Mouse (Mus musculus): ENCODE measurements around the gene Rab37. TPM values are rescaled to one million over a fixed set of nuclear protein-coding genes. Genes with fewer than 3 reads are reported as not detected.

Gene Rab37
- polyA plus RNA-seq, 1 experiment = 0.02 TPM

DNA sequence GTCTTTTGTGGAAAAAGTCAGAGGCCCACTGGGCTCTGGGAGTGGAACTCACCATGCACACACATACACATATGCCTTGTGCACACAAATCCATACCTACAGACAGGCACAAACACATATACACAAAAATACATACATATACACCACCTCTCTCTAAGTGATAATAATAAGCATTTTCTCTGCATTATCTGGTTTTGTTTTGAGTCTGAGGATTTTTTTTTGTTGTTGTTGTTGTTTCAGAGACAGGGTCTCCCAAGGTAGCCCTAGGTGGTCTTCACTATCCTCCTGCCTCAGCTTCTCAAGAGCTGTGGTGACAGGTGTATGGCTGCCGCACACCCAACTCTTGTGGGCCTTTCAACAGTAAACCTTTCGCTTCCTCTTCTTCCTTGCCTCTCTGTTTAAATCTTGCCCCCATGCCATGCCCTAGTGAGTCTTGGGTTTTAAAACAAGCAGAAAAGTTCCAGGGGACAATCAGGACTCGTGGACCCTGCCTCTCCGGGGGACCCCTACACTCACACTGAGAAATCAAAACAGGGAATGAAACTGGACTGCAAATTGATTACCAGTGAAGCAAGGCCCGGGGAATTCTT lies 8.9 kb downstream of the Rab37 start:
- no peak overlapping the region for H3K4me2 ChIP-seq (ENCODE audit: low read depth)
- no peaks in the 10 kb centered on the region for H3K79me2 ChIP-seq (ENCODE audit: control insufficient read depth, insufficient read depth)
- no peak for TF ChIP-seq POLR2A (IDR thresholded peaks at IDR 0.05; ENCODE audit: insufficient read length, low read depth)
- no peak for TF ChIP-seq E2F4 (IDR thresholded peaks at IDR 0.05; ENCODE audit: insufficient read depth)
- TF ChIP-seq USF1 (IDR thresholded peaks at IDR 0.05; ENCODE audit: low read depth) = no peak
- no peak for TF ChIP-seq TCF12 (IDR thresholded peaks at IDR 0.05; ENCODE audit: insufficient read depth, poor library complexity, severe bottlenecking)
- no peak for TF ChIP-seq POLR2AphosphoS2 (IDR thresholded peaks at IDR 0.05; ENCODE audit: insufficient read length, low read depth)
- no peak for TF ChIP-seq CEBPB (IDR thresholded peaks at IDR 0.05; ENCODE audit: insufficient read depth, poor library complexity, severe bottlenecking)
- TF ChIP-seq SRF (IDR thresholded peaks at IDR 0.05; ENCODE audit: control insufficient read depth, insufficient read length, low read depth) = no peak
- TF ChIP-seq REST (IDR thresholded peaks at IDR 0.05; ENCODE audit: insufficient read depth, insufficient read length) = no peak
- no peak for TF ChIP-seq MAX (IDR thresholded peaks at IDR 0.05; ENCODE audit: low read depth)
- no peak for TF ChIP-seq TCF3 (IDR thresholded peaks at IDR 0.05; ENCODE audit: insufficient read length, low read depth)
- no peak for TF ChIP-seq MYOD1 (IDR thresholded peaks at IDR 0.05; ENCODE audit: control insufficient read depth in 1 of 3, insufficient read length in 2 of 3, low read depth in 2 of 3)
- TF ChIP-seq MYOG (IDR thresholded peaks at IDR 0.05; ENCODE audit: control insufficient read depth in 1 of 3, insufficient read depth in 1 of 3, insufficient read length in 2 of 3, low read depth in 2 of 3) = no peak

DNA sequence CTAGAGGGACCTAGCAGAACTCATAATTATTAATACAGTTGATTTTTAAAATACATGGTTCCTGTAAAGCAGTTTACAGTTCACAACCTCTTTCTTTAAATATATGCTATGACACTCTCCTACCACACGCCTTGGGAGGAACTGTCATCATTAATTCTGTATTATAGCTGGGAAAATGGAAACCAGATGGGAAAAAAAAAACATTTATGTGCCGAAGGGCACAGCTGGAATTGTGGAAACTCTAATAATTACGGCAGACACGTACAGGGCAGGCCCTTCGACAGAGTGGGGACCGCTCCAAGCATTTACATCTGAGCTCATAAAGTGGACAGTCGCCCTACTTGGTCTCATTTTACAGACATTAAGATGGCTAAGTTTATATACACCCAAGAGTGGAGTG lies 9.5 kb downstream of the Rab37 start:
- H3K27me3 ChIP-seq (ENCODE audit: control insufficient read depth, insufficient read depth, insufficient read length) = no peaks in the 10 kb centered on the region
- H3K4me2 ChIP-seq (ENCODE audit: low read depth) = no peak overlapping the region
- H3K36me3 ChIP-seq (ENCODE audit: control insufficient read depth, insufficient read depth) = no peaks in the 10 kb centered on the region
- H3ac ChIP-seq (ENCODE audit: control insufficient read depth, insufficient read length) = no peak overlapping the region
- TF ChIP-seq USF1 (IDR thresholded peaks at IDR 0.05; ENCODE audit: low read depth) (no peak), MAX (IDR thresholded peaks at IDR 0.05; ENCODE audit: low read depth) (no peak), MYOD1 (IDR thresholded peaks at IDR 0.05; ENCODE audit: control insufficient read depth in 1 of 3, insufficient read length in 2 of 3, low read depth in 2 of 3) (no peak), E2F4 (IDR thresholded peaks at IDR 0.05; ENCODE audit: insufficient read depth) (no peak), REST (IDR thresholded peaks at IDR 0.05; ENCODE audit: insufficient read depth, insufficient read length) (no peak), TCF3 (IDR thresholded peaks at IDR 0.05; ENCODE audit: insufficient read length, low read depth) (no peak), POLR2AphosphoS2 (IDR thresholded peaks at IDR 0.05; ENCODE audit: insufficient read length, low read depth) (no peak), SRF (IDR thresholded peaks at IDR 0.05; ENCODE audit: control insufficient read depth, insufficient read length, low read depth) (no peak), MYOG (IDR thresholded peaks at IDR 0.05; ENCODE audit: control insufficient read depth in 1 of 3, insufficient read depth in 1 of 3, insufficient read length in 2 of 3, low read depth in 2 of 3) (no peak), CEBPB (IDR thresholded peaks at IDR 0.05; ENCODE audit: insufficient read depth, poor library complexity, severe bottlenecking) (no peak), POLR2A (IDR thresholded peaks at IDR 0.05; ENCODE audit: insufficient read length, low read depth) (no peak), TCF12 (IDR thresholded peaks at IDR 0.05; ENCODE audit: insufficient read depth, poor library complexity, severe bottlenecking) (no peak)
- H3K79me2 ChIP-seq (ENCODE audit: control insufficient read depth, insufficient read depth) = no peaks in the 10 kb centered on the region
- H3K4me3 ChIP-seq = no peak overlapping the region

More for the DNA sequence above, 8.9 kb downstream of the Rab37 start:
- Histone ChIP-seq H3K36me3 (ENCODE audit: control insufficient read depth, insufficient read depth) (no peaks in the 10 kb centered on the region), H3ac (ENCODE audit: control insufficient read depth, insufficient read length) (no peak overlapping the region), H3K27me3 (ENCODE audit: control insufficient read depth, insufficient read depth, insufficient read length) (no peaks in the 10 kb centered on the region), H3K4me3 (no peak overlapping the region)

DNA sequence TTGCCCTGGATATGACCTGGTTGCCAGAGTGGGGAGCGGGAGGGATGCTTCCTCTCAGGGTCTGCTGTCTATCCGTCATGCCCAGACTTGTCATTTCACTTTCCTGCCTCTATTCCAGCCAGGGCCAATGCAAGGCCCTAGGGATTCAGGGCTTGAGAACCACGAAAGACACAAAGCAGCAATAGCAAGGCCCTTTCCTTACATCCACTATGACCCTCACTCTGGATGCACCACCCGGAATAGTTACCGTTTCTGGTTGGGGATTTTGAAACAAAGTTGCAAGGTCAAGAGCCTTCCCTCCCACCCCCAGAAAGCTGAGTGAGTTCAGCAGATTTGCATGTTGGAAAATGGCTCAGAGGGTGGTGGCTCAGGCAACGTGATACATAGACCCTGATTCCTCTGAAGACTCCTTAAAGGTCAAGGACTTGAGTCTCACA lies 10.4 kb downstream of the Rab37 start:
- no peaks in the 10 kb centered on the region for H3K36me3 ChIP-seq (ENCODE audit: control insufficient read depth, insufficient read depth)
- H3K79me2 ChIP-seq (ENCODE audit: control insufficient read depth, insufficient read depth) = no peaks in the 10 kb centered on the region
- no peak overlapping the region for H3K4me2 ChIP-seq (ENCODE audit: low read depth)
- no peak overlapping the region for H3ac ChIP-seq (ENCODE audit: control insufficient read depth, insufficient read length)
- TF ChIP-seq REST (IDR thresholded peaks at IDR 0.05; ENCODE audit: insufficient read depth, insufficient read length) (no peak), CEBPB (IDR thresholded peaks at IDR 0.05; ENCODE audit: insufficient read depth, poor library complexity, severe bottlenecking) (no peak), MAX (IDR thresholded peaks at IDR 0.05; ENCODE audit: low read depth) (no peak), USF1 (IDR thresholded peaks at IDR 0.05; ENCODE audit: low read depth) (no peak), E2F4 (IDR thresholded peaks at IDR 0.05; ENCODE audit: insufficient read depth) (no peak), POLR2A (IDR thresholded peaks at IDR 0.05; ENCODE audit: insufficient read length, low read depth) (no peak), MYOG (IDR thresholded peaks at IDR 0.05; ENCODE audit: control insufficient read depth in 1 of 3, insufficient read depth in 1 of 3, insufficient read length in 2 of 3, low read depth in 2 of 3) (no peak), SRF (IDR thresholded peaks at IDR 0.05; ENCODE audit: control insufficient read depth, insufficient read length, low read depth) (no peak), MYOD1 (IDR thresholded peaks at IDR 0.05; ENCODE audit: control insufficient read depth in 1 of 3, insufficient read length in 2 of 3, low read depth in 2 of 3) (no peak), TCF3 (IDR thresholded peaks at IDR 0.05; ENCODE audit: insufficient read length, low read depth) (no peak), TCF12 (IDR thresholded peaks at IDR 0.05; ENCODE audit: insufficient read depth, poor library complexity, severe bottlenecking) (no peak), POLR2AphosphoS2 (IDR thresholded peaks at IDR 0.05; ENCODE audit: insufficient read length, low read depth) (no peak)
- no peaks in the 10 kb centered on the region for H3K27me3 ChIP-seq (ENCODE audit: control insufficient read depth, insufficient read depth, insufficient read length)
- no peak overlapping the region for H3K4me3 ChIP-seq

DNA sequence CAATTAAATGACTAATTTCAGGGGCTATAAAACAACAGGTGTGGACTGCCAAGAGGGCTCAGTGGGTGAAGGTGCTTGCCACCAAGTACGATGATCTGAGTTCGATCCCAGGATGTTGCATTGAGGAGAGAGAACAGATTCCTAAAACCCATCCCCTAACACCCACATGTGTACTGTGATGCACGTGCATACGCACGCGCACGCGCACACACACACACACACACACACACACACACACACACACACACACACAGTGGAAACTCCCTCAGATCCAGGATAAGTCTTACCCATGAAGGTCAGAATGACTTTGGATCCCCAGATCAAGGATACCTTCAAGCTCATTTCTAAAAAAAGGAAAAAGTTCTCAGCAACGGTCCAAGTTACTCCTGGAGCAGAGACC lies 10.9 kb downstream of the Rab37 start:
- no peak overlapping the region for H3ac ChIP-seq (ENCODE audit: control insufficient read depth, insufficient read length)
- no peak overlapping the region for H3K4me2 ChIP-seq (ENCODE audit: low read depth)
- no peak for TF ChIP-seq POLR2A (IDR thresholded peaks at IDR 0.05; ENCODE audit: insufficient read length, low read depth)
- no peak for TF ChIP-seq MAX (IDR thresholded peaks at IDR 0.05; ENCODE audit: low read depth)
- no peak for TF ChIP-seq POLR2AphosphoS2 (IDR thresholded peaks at IDR 0.05; ENCODE audit: insufficient read length, low read depth)
- no peaks in the 10 kb centered on the region for H3K79me2 ChIP-seq (ENCODE audit: control insufficient read depth, insufficient read depth)
- no peaks in the 10 kb centered on the region for H3K36me3 ChIP-seq (ENCODE audit: control insufficient read depth, insufficient read depth)
- H3K27me3 ChIP-seq (ENCODE audit: control insufficient read depth, insufficient read depth, insufficient read length) = no peaks in the 10 kb centered on the region
- no peak overlapping the region for H3K4me3 ChIP-seq

All from myocyte (in vitro differentiated cells).